Mouse (Mus musculus) large intestine, adult 2 months (tissue): ENCODE results near the gene Rabepk. TPM values are rescaled to one million over a fixed set of nuclear protein-coding genes. Genes with fewer than 3 reads are reported as not detected.
A peak's percentile ranks its signal among the peaks of the same experiment; 100 is the strongest.
"Not testable (repeated sequence)": the region's sequence is repeated elsewhere in the genome, so short reads cannot be mapped to it uniquely, and the experiment has no call there.

ENCODE experiments used
- DNase-seq: peaks from one replicate; pipeline ENCODE4 v3.0.0-alpha.2; 2012; ENCODE audit warnings: low read depth, low spot score
- WGBS: fragments of 180-500 bp; shearing (Covaris S2); methylation state at CpG from one replicate; pipeline ENCODE4 v1.1.7; 2018; 5-methylcytosine and 5-hydroxymethylcytosine counted together
- polyA plus RNA-seq: library from polyadenylated mRNA; depleted of rRNA; stranded (reverse); fragments of >200 nt; gene quantifications from 2 replicates; pipeline ENCODE4 v1.2.3, GENCODE M21; 2012; rRNA removed

Rabepk gene
- polyA plus RNA-seq, result 28.5 and 30.1 TPM in 2 replicates

DNA sequence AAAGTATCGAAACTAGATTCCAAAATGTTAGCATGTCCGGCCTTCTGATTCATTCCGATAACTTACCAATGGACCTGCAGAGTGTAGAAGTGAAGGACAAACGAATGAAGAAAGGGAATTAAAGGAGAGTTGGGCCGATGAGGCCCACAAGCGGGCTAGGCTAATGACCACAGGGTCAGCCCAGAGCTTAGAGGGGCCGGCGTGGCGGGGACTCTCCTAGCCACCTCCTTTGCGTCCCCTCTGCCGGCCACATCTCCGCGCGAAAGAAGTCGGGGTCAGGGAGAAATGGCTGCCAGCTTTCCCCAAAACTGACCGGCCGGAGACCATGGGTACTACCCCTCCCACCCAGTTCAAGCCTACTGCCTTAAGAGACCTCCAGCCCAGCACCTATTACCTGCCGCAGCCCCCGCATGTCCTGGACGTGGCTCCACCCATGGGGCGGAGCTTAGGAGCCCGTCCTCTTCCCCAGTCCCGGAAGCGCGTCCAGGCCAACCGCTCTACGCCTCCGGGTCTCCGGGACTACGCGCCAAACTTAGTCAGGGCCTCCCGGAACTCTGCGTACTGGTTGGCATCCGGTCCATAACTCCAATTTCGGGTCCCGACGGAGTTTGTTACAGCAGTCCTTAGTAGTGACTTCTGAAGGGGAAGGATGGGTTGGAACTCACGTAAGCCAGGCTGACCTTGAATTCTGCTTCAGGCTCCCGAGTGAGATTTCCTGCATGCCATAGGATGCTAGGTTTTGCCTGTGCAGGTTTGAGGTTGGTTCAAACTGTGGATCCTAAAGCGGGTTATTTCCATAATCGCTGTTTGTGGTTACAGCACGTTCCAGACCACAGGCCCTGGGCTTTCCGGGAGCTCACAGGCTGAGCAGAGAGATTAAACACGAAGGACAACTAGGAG is at the start of gene Rabepk:
Gene Rabepk (minus strand): TSS at position 556 of the 900 bp plus-strand sequence.
- peak; percentile 85 for DNase-seq
- WGBS, result under 1% methylated on average over 44 of the region's 44 CpGs

DNA sequence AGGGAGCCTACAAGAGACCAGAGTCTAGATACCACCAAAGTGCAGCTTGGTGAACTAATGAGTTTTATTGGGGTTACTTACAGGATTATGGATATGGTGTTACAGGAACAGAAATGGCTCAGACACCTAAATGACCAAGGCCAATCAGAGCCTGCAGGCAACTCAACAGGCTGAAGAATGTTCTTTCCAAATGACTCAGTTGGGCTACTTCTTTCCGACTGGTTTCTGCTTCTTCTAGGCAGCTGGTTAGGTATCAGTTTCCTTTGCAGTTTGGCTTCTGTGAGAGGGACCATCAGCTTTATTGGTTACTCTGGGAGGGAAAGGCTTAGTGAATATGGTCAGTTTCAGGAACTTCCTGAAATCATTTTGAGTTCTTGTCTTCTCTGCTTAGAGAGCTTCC is 48.0 kb upstream of the Rabepk start:
- 91% methylated on average over 1 of the region's 1 CpGs for WGBS
- DNase-seq, result no peak

DNA sequence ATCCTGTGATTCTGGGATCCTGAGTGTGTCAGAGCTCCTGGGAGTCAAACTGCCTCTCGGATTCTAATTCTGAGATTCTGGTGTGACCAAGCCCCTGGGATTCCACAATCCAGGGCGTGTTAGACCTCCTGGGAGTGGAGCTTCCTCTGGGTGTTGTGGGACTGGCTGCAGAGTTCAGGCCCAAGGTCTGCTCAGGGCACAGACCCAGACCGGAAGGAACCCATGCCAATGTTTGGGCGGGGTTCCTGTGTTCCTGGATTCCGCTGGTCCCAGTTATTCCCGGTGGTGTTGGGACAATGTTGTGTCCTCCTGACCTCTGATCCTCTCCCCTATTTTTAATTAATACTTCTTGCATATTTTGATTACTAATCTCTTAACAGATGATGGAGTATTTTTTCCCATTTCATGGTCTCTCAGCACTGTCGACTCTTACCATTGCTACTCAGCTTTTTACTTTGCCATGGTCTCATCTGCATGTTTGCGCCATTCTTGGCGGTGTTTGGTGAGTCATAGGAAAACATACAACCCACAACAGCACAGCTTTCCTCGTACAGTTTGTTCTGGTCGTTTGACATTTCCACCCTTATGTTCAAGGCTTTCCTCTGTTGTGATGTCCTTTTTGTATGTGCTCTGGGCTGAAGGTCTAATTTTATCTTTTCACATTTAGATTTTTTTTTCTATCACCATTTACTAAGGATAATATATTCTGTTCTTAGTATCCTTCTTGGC is 43.7 kb upstream of the Rabepk start:
- 60% methylated on average over 11 of the region's 11 CpGs for WGBS
- DNase-seq, result no peak

DNA sequence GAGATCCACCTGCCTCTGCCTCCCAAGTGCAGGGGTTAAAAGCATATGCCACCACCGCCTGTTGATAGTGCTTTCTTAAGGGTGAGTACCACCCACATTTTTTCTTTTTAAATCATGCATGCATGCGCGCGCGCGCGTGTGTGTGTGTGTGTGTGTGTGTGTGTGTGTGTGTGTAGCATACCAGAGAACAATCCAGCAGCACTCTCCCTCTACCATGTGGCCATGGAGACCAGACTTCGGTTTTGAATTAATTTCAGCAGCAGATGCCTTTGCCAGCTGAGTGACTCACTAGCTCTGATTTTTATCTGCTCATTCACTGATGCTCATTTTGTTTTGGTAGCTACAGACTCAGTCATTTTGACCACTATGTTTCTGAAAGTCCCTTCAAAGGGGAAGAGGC is 42.0 kb upstream of the Rabepk start:
- DNase-seq, result no peak
- WGBS, result 88% methylated on average over 8 of the region's 8 CpGs

DNA sequence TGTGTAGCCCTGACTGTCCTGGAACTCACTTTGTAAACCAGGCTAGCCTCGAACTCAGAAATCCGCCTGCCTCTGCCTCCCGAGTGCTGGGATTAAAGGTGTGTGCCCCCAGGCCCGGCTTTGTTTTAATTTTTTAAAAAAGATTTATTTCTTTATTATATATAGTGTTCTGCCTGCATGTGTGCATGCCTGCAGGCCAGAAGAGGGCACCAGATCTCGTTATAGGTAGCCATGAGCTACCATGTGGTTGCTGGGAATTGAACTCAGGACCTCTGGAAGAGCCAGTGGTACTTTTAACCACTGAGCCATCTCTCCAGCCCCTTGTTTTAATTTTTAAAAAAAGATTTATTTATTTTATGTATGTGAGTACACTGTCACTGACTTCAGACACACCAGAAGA is 40.4 kb upstream of the Rabepk start:
- DNase-seq, result not testable (repeated sequence)
- WGBS, result 76% methylated on average over 5 of the region's 5 CpGs

DNA sequence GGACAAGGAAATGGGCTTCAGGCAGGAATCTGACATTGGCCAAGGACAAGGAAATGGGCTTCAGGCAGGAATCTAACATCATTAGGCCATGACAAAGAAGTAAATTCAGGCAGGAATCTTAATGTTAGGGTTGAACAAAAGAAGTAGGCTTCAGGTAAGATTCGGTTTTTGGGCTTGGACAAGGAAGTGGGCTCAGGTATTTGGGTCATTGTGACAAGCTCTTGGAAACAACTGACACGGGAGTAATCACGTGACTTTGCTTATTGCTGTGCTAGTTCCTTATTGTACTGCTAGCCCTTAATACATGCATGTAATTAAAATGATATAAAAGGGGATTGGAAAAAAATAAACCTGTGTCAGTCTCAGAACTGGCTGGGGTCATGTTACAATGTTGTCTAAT is 36.0 kb upstream of the Rabepk start:
- 74% methylated on average over 3 of the region's 3 CpGs for WGBS
- no peak for DNase-seq

DNA sequence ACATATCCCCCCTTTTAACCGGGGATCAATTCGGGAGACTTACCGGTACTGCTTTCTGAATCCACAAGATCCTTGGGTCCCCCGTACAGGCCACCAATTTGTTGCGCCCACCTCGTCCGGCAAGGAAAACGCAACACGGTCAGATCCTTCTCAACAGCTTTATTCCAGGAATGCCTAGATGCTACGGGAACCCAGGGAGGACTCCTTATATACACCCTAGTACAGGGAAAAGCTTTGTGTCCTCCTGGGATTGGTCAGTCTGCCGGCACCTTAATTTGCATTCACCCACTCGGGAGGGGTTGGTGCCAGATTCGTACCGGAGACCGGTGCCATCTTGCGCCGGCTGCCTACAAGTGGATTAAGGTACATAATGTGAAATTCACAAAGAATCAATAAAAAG is 33.9 kb upstream of the Rabepk start:
- no peak for DNase-seq
- 88% methylated on average over 17 of the region's 17 CpGs for WGBS

DNA sequence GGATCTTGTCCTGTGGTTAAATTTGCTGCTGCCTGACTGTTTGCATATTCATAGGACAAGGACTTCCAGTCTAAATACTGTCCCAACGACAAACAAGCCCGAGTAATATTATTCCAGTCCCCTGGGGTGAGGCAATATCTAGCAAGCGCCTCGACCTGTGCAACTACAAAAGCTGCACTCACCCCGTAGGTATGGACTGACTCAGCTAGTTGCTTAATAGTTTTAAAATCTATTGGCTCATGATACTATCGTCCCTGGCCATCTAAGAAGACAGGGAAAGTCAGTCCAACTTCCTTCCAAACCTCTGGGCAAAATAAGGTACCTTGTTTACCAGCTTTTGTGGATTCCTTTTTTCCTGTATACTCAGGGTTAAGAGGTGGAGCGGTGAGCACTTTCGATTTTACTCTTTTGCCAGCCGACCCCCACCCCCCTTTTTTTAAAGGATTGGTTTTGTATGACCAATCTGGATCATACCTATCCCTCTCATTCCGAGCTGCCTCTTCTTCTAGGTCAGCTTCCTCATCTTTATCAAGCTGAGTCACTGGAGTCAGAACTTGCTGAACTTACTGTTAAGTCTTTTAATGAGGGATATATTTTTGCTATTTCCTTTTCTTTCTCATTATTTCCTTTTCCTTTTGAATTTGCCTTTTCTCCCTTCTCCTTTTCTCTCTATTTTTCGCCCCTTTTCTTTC is 33.2 kb upstream of the Rabepk start, which contains the start of gene Gm34653:
Gene Gm34653 (plus strand): TSS at position 242 of the 692 bp plus-strand sequence.
- WGBS, result 54% methylated on average over 11 of the region's 11 CpGs
- DNase-seq, result not testable (repeated sequence)

DNA sequence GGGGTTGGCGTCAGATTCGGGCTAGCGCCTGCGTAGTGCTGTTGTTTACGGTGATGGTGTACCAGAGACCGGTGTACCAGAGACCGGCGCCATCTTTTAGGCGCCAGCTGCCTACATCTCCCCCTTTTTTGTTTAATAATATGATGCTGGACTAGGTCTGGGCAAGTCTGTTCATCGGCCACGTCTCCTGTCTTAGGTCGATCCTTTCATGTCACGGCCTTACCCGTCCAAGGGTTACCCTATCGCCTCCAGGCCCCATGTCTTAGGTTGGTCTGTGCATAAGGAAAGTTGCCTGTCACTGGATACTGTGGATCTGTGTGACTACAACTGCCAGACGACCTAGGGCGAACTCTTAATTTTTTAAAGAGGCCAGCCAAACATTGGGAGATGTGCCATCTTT is 30.4 kb upstream of the Rabepk start:
- DNase-seq, result not testable (repeated sequence)
- 92% methylated on average over 17 of the region's 17 CpGs for WGBS

DNA sequence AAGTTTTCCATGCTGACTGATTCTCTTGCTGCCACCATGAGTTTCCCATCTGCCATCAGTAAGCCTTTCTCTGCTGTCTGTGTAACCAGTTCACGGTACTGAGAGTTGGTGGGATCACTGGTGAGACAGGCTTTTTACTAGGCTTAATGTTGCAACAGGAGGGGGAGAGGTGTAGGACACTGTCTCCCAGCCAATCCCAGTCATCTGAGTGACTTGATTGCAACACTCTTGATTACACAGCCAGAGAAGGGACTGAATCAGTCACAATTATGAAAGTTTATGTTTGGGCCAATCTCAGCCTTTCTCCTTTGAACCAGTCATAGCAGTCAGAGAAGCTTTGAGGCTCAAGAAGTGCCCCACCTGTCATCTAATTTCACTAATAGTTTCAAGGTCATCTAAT is 28.3 kb upstream of the Rabepk start:
- no peak for DNase-seq
- 30% methylated on average over 1 of the region's 1 CpGs for WGBS

DNA sequence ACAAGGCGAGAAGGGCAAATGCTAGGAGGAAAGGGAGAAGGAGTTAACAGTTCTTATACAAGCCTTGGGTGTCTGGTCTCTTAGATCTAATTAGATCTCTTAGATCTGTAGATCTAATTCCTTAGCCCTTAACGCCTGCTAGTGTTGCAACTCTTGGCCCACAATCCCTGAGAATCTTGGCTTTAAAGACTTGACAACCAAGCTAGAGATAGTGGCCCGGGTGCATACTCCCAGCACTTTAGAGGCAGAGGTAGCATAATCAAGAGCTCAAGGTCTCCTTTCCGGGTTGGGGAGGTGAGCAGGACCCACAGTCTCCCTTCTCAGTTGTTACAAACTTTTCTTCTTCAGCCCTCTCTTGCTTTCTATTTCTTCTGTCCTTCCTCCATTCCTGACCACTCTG is 27.9 kb upstream of the Rabepk start:
- WGBS, result 78% methylated on average over 4 of the region's 4 CpGs
- DNase-seq, result no peak

DNA sequence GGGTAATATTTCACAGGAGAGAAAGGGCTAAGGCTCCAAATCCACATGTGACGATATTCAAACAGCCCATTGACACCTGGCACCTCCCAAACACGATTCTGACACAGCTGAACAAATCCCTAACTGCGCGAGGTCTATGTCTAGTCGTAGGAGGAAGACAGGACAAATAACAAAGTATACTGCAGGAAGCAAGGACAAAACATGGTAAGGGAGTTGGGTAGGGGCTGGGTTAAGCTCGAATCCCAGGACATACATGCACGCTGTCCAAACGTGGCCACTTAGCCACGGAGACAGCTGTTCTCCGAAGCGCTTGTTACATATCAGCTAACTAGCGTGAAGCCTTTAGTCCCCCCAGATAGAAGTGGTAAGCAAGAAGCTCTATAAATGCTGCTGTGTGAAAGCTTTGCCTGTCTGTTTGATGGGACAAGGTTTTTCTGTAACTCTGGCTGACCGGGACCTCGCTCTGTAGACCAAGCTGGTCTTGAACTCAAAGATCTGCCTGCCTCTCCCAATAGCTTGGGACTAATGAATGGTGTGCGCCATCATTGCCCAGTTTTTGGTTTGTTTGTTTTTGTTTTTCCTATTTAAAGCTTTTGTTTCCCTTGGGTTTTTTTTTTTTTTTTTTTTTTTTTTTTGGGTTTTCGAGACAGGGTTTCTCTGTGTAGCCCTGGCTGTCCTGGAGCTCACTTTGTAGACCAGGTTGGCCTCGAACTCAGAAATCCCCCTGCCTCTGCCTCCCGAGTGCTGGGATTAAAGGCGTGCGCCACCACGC is 26.9 kb upstream of the Rabepk start:
- no peak for DNase-seq
- 32% methylated on average over 20 of the region's 21 CpGs for WGBS

DNA sequence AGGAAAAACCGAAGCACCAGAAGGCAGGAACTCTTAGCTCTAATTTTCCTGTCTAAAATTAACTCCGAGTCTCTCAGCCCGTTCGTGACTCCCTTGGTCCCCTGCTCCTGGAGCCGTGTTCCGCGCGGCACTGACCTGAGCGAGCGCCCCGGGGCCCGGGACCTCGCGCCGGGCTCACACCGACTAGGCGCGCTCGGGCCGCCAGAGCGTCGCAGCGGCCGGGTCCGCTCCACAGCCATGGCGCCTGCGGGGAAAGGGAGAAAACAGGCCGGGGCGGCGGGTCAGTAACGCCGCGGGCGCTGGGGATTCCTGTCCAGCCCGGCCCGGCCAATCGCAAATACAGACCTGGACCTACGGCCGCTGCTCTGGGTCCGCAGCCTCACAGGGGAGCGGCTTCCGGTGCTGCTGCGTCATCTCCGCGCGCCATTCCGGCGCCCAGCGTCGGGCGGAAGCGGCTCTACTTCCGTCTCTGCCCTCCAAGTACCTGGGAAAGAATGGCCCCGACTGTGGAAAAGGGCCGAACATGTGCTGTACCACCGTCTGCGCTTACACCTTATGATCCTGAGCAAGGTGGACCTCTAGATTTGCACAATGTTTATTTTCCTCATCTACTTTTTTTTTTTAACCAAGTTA is 26.2 kb upstream of the Rabepk start, which contains the start of gene Fbxw2:
Gene Fbxw2 (minus strand): TSS at position 485 of the 633 bp plus-strand sequence.
- under 1% methylated on average over 57 of the region's 57 CpGs for WGBS
- DNase-seq, result peak; percentile 75

DNA sequence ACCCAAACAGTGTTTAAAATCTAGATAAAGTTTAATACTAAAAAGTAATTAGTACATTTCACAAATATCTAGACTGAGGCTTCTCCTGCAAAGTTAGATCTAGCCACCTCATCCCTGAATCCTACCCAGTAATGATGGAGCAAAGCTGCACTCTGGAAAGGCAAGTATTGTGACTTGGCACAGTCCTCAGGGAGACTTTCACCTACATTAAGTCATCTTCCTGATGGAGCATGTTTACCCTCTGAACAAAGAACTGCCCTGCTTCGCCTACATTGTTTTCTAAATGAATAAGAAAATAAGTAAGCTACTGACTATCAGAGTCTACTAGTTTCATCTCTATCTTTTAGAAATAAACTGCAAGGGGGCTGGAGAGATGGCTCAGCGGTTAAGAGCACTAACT is 18.8 kb upstream of the Rabepk start:
- no peak for DNase-seq
- WGBS, result 97% methylated on average over 2 of the region's 2 CpGs

DNA sequence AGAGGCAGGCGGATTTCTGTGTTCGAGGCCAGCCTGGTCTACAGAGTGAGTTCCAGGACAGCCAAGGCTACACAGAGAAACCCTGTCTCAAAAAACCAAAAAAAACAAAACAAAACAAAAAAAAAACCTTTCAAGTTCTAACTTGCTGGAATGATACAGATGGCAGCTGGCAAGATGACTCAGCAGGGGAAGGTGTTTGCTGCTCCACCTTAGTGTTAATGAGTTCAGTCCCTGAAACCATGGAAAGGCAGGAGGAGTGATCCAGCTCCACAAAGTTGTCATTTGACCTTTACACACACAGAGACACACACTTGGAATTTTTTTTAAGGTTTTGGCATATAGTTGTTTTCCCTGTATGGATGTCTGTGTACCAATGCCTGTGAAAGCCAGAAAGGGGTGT is 16.2 kb upstream of the Rabepk start:
- not testable (repeated sequence) for DNase-seq
- WGBS, result 89% methylated on average over 2 of the region's 2 CpGs

DNA sequence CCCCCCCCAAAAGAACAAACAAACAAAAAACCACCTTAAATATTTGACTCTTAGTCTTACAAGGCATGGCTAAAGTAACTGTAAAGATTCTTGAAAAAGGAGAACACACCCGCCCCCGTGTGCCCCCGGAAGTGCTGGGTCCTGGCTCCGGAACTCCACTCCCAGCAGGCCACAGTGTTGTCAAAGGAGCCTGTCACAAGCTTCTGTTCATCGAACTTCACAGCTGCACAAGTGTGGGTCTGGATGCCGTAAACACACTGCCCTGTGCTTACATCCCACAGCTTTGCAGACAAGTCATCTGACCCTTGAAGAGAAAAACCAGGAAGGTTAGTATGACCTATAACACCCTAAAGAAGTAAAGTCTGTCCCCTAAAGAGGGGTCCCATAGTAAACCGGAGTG is 13.0 kb upstream of the Rabepk start:
- DNase-seq, result no peak
- WGBS, result 75% methylated on average over 7 of the region's 7 CpGs

DNA sequence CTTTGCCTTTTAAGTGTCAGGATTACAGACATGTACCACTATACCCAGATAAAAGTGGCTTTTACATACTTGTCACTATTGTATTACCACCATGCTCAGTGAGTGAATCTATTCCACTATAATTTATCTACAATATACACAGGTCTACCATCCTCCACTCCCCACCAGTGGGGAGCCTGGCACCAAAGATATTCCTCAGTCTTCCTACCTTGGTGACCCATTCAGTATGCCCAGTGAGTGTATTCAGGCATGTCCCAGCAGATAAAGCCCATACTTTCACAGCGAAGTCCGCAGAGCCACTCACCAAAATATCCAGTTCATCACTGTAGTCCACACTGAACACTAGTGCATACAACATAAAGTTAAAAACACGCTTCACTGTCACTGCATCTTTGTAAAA is 11.1 kb upstream of the Rabepk start:
- 96% methylated on average over 3 of the region's 3 CpGs for WGBS
- no peak for DNase-seq

DNA sequence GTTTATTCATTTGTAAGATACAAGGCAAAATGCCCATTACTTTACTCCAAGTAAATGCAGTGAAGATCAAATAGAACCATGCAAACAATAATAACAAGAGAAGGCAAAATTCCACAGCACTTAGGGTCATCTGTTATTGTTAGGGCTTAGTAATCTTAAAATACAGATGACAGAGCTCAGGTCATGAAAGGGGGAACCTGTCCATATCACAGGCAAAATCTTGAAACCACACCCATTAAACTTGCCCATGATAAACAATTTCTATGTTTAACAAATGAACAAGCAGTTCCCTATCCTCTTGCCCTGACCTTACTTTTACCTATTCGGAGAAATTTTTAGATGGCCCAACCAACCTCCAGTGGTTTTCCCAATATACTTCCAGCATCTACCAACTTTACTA is 9.9 kb upstream of the Rabepk start:
- DNase-seq, result no peak
- 84% methylated on average over 1 of the region's 1 CpGs for WGBS

DNA sequence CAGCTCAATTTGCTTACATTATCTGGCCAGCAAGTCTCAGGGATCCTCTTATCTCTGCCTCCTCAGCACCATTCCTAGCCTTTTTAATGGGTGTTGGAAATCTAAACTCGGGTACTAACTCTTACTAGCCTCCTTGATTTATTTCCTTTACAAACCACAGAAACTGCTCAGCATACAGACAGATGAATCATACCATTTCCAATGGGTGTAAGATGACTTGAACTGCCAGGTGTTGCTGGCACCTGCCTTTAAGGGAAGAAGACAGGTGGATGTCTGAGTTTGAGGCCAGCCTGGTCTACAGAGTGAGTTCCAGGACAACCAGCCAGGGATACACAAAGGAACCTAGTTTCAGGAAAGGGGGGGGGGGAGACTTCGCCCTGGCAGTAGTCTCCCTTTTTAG is 8.3 kb upstream of the Rabepk start:
- WGBS, result 48% methylated on average over 2 of the region's 2 CpGs
- no peak for DNase-seq
